Mouse (Mus musculus): Measurements from ENCODE around the gene Olfr1034. TPM values are rescaled to one million over a fixed set of nuclear protein-coding genes. Genes with fewer than 3 reads are reported as not detected.
"Not testable (repeated sequence)": the region's sequence is repeated elsewhere in the genome, so short reads cannot be mapped to it uniquely, and the experiment has no call there.

The Olfr1034 gene
- total RNA-seq (2021) = not detected
- long read RNA-seq, experiment 1 = 0 reads
- long read RNA-seq, experiment 2 = 0 reads

GRCm38 (mm10) chr2:86045561-86045960 lies at the start of gene Olfr1034:
TSS of gene Olfr1034 (plus strand) at chr2:86045861.
- no peak for DNase-seq (ENCODE audit: low spot score in 2 of 2)
- intact Hi-C loops (cut with DNase I) = no loop called here

- no peak for DNase-seq (ENCODE audit: low spot score in 2 of 2)
- intact Hi-C loops (cut with DNase I) = no loop called here
Measured at GRCm38 (mm10) chr2:86005240-86005639, 40.4 kb upstream of the Olfr1034 start, which contains the start of gene Olfr1032. TSS of gene Olfr1032 (plus strand) at chr2:86005540.

- intact Hi-C loops (cut with DNase I) = not testable (repeated sequence)
- peak; percentile 1 to 2 for DNase-seq (ENCODE audit: low spot score in 2 of 2)
Measured at GRCm38 (mm10) chr2:86020406-86020805, 25.3 kb upstream of the Olfr1034 start, which contains the start of gene Olfr1033. TSS of gene Olfr1033 (plus strand) at chr2:86020633.

GRCm38 (mm10) chr2:86021518-86021917 lies 24.1 kb upstream of the Olfr1034 start:
- intact Hi-C loops (cut with DNase I); DNase-seq (ENCODE audit: low spot score in 2 of 2): not testable (repeated sequence)

- intact Hi-C loops (cut with DNase I); DNase-seq (ENCODE audit: low spot score in 2 of 2): not testable (repeated sequence)
Measured at GRCm38 (mm10) chr2:86050777-86051176, 5.1 kb downstream of the Olfr1034 start.

GRCm38 (mm10) chr2:86063766-86064165 lies 18.1 kb downstream of the Olfr1034 start:
- DNase-seq (ENCODE audit: low spot score in 2 of 2); intact Hi-C loops (cut with DNase I): not testable (repeated sequence)

- DNase-seq (ENCODE audit: low spot score in 2 of 2) = no peak
- intact Hi-C loops (cut with DNase I) = no loop called here
Measured at GRCm38 (mm10) chr2:86070189-86070588, 24.5 kb downstream of the Olfr1034 start.

- intact Hi-C loops (cut with DNase I); DNase-seq (ENCODE audit: low spot score in 2 of 2): not testable (repeated sequence)
Measured at GRCm38 (mm10) chr2:86073692-86074091, 28.0 kb downstream of the Olfr1034 start, which contains the start of gene Olfr1036. TSS of gene Olfr1036 (plus strand) at chr2:86073992.

- DNase-seq (ENCODE audit: low spot score in 2 of 2); intact Hi-C loops (cut with DNase I): not testable (repeated sequence)
Measured at GRCm38 (mm10) chr2:86080478-86080877, 34.8 kb downstream of the Olfr1034 start.

GRCm38 (mm10) chr2:86087285-86087684 lies 41.6 kb downstream of the Olfr1034 start, which contains the start of gene Olfr1037:
TSS of gene Olfr1037 (minus strand) at chr2:86087385.
- intact Hi-C loops (cut with DNase I) = no loop called here
- DNase-seq (ENCODE audit: low spot score in 2 of 2) = no peak

Other genes starting within 250 kb of the Olfr1034 start
- not detected for gene Olfr1016, start 243.3 kb upstream of the Olfr1034 start, total RNA-seq (2021)
- gene Olfr1018, start 227.4 kb upstream of the Olfr1034 start, total RNA-seq (2021) = not detected
- gene Olfr1019, start 200.4 kb upstream of the Olfr1034 start, total RNA-seq (2021) = not detected
- gene Olfr1020, start 198.8 kb upstream of the Olfr1034 start, total RNA-seq (2021) = not detected
- gene Olfr1022, start 177.3 kb upstream of the Olfr1034 start, total RNA-seq (2021) = not detected
- gene Olfr1023, start 160.2 kb upstream of the Olfr1034 start, total RNA-seq (2021) = not detected
- gene Olfr1024, start 140.8 kb upstream of the Olfr1034 start, total RNA-seq (2021) = not detected
- gene Olfr1025-ps1, start 130.7 kb upstream of the Olfr1034 start, total RNA-seq (2021) = not detected
- gene Olfr1026, start 124.3 kb upstream of the Olfr1034 start, total RNA-seq (2021) = not detected
- gene Olfr1028, start 95.4 kb upstream of the Olfr1034 start, total RNA-seq (2021) = not detected
- not detected for gene Olfr1029, start 72.0 kb upstream of the Olfr1034 start, total RNA-seq (2021)
- not detected for gene Olfr1030, start 66.6 kb upstream of the Olfr1034 start, total RNA-seq (2021)
- not detected for gene Olfr1031, start 55.6 kb upstream of the Olfr1034 start, total RNA-seq (2021)
- not detected for gene Olfr1032, start 40.3 kb upstream of the Olfr1034 start, total RNA-seq (2021)
- not detected for gene Olfr1033, start 25.2 kb upstream of the Olfr1034 start, total RNA-seq (2021)
- gene Olfr1036, start 28.1 kb downstream of the Olfr1034 start, total RNA-seq (2021) = not detected
- not detected for gene Olfr1037, start 41.5 kb downstream of the Olfr1034 start, total RNA-seq (2021)
- not detected for gene Olfr1039, start 90.1 kb downstream of the Olfr1034 start, total RNA-seq (2021)
- not detected for gene Olfr1040, start 100.9 kb downstream of the Olfr1034 start, total RNA-seq (2021)
- not detected for gene Olfr1042, start 116.0 kb downstream of the Olfr1034 start, total RNA-seq (2021)
- not detected for gene Olfr1043, start 121.7 kb downstream of the Olfr1034 start, total RNA-seq (2021)
- not detected for gene Olfr1044, start 132.0 kb downstream of the Olfr1034 start, total RNA-seq (2021)
- gene Olfr52, start 139.8 kb downstream of the Olfr1034 start, total RNA-seq (2021) = not detected
- not detected for gene Olfr1045, start 157.1 kb downstream of the Olfr1034 start, total RNA-seq (2021)
- gene Olfr1046, start 173.5 kb downstream of the Olfr1034 start, total RNA-seq (2021) = not detected
- gene Olfr1047, start 185.5 kb downstream of the Olfr1034 start, total RNA-seq (2021) = not detected
- gene Olfr1048, start 194.4 kb downstream of the Olfr1034 start, total RNA-seq (2021) = not detected
- gene Olfr1049, start 212.5 kb downstream of the Olfr1034 start, total RNA-seq (2021) = not detected
- not detected for gene Olfr1051, start 233.2 kb downstream of the Olfr1034 start, total RNA-seq (2021)
- gene Olfr1052, start 246.6 kb downstream of the Olfr1034 start, total RNA-seq (2021) = not detected